Mouse (Mus musculus): ENCODE data around the gene Fam89a.

The Fam89a gene

DNA sequence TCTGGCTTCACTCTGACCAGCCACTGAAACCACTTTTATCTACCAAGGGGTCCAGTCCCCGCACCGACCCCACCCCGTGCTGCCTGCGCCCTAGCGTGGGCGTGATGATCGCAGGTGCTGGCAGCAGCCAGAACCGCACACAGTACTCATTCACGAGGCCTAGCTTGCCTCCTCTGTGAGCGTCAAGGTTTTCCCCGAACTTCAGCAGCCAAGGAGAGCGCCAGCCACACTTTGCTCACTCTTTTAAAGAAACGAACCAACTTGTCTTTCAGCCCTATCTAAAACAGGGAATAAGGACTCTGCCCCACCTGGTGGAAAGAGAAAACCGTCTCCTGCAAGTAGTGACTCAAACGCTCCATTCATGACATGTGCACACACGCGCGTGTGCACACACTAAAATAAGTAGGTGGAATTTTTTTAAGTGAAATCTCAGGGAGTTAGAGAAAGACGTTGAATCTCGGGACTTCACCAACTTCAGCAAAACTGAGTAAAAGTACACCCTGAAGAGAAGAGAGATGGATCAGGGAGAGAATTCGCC lies 762 bp upstream of the Fam89a start:
- no peak for DNase-seq

DNA sequence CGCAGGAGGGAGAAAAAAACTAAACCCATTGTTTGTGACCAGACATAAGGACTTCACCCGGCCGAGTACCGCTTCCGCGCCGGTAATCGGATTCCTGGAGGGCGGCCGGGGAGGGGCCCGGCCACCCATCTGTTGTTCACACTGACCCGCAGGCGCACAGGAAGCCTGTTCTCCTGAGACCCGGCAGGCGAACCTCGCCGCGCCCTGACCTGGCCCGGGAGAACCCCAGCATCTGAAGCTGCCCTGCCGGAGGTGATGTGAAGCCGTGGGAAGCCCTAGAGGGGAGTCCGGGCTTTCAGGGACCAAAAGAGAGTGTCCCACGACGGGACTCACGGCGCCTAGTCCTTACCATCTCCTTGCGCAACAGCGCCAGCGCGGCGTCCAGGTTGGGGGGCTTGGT lies 441 bp downstream of the Fam89a start:
- DNase-seq = no peak

DNA sequence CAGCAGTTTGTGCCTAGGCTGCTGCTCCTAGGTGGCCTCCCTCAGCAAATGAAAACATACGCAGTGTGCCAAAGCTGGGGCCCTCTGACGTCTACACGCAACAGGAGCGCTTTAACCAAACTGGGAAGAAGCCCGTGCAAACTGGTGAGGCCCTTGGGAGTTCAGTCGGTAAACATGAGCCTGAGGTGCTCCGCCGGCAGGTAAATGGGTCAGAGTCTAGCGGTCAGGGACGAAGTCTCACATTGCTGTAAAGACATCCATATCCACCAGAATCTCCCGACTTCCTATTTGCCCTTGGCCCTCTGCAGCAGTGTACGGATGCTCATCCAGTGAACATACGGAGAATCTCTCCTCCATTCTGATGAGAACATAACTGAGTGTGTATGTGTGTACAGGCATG lies 5.0 kb downstream of the Fam89a start:
- DNase-seq = no peak

DNA sequence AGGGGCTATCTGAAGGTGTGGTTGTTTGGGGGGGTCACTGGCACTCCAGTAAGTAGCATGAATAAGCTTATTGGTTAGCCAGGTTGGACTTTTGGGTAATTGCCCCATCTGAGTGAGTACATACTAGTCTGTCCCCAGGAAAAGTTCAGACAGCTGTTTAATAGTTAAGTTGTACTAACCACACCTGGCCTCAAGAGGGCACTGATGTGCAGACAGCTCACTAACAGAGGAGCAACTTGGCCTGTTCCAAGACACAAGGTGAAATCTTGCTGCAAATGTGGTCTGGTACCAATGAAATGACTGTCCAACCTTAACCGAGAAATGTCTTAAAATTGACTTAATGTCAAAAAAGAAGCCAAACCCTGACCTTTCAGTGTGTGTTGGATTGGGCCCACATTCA lies 12.4 kb downstream of the Fam89a start:
- DNase-seq = no peak

- no peak for DNase-seq
Observed at GRCm38 (mm10) chr8:124735371-124735911, 16.2 kb downstream of the Fam89a start.

- no peak for DNase-seq
Observed at GRCm38 (mm10) chr8:124732828-124733227, 18.8 kb downstream of the Fam89a start.

DNA sequence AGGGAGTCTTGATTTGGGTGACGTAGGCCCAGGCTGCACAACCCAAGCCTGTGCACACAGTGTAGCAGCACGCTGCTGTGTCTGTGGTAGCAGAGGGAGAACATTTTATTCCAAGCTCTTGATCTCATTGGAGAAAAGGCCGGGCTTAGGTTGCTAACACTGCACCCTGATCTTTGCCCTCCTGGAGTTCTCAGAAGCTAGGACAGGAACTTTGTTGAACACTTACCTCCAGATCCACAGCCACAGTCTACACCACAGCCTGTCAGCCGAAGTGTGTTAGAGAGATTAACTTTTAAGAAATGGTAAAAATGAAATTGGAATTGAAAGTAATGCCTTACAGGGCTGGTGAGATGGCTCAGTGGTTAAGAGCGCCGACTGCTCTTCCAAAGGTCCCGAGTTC lies 27.3 kb downstream of the Fam89a start:
- no peak for DNase-seq

- DNase-seq = peak; percentile 97
Observed at GRCm38 (mm10) chr8:124721862-124722515, 29.6 kb downstream of the Fam89a start, which contains the start of the genes Ttc13 and Arv1. Gene Ttc13 (minus strand): TSS chr8:124721983. Gene Arv1 (plus strand): TSS chr8:124722139.

DNA sequence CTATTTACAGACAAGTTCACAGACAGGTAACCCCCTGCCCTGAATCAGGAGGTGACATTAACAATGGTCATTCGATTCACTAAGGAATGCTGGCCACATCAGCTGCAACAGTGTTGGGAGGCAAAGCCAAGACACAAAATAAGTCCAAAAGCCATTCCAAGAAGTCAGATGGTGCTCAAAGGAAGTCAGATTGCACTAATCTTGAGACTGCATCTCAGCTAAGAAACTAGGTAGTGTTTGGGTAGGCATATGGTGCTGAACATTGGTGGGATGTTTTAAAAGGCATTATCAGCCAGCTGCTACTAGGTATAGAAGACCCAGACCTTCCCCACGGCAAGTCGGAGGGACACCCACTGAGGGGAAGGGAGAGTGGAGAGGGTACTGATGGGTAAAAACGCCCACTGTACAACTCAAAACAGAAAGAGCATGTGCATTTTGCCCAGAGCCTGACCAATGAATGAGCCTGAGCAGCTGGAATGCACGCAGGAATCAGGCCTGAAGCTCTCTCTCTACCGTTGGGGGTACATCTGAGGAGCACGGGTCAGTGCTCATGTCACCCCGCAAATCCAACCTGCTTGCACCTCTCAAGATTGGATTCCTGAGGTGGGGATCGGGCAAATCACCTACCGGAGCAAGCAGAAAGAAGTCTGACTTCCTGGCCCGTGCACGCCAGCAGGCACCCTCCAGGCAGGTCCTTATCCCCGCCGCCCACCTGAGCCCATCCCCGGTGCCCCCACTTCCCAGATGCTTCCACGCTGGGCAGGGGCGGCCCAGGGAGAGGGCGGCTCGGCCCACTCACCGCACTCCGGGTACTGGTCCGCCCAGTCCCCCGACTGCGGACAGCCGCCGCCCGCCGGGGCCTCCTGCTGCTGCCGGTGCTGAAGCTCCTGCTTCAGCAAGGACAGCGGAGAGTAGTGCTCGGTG lies 30.4 kb downstream of the Fam89a start:
- DNase-seq = no peak

GRCm38 (mm10) chr8:124720133-124720532 lies 31.5 kb downstream of the Fam89a start:
- DNase-seq = no peak

DNA sequence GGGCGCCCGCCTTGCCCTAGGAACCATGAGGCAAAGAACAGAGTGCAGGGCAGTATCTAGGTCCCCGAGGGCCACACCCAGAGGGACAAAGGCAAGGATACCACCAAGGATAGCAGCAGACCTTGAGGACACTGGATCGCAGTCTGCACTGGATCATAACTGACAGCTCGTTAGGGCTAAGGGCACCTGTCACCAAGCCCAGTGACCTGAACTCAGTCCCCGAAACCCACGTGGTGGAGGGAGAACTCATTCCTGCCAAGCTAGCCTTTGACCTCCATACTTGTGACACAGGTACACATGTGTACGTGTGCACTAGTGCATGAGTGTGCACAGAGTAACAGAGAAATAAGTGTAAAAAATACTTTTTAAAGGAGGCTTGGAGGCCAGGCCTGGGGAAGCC lies 35.9 kb downstream of the Fam89a start:
- no peak for DNase-seq

GRCm38 (mm10) chr8:124713207-124713606 lies 38.4 kb downstream of the Fam89a start:
- DNase-seq = no peak

DNA sequence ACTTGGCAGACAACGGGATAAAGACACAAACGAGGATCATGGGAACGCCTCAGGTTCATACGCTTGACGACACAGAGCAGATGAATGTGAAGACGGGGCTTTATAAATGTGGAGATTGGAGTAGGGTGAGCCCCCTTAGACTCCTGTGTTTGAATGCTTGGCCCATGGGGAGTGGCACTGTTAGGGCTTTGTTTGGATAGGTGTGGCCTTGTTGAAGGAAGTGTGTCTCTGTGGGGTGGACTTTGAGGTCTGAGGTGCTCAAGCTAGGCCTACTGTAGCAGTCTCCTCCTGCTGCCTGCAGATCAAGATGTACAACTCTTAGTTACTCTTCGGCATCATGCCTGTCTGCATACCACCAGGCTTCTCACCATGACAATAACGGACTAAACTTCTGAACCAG lies 45.8 kb downstream of the Fam89a start:
- DNase-seq = no peak

DNA sequence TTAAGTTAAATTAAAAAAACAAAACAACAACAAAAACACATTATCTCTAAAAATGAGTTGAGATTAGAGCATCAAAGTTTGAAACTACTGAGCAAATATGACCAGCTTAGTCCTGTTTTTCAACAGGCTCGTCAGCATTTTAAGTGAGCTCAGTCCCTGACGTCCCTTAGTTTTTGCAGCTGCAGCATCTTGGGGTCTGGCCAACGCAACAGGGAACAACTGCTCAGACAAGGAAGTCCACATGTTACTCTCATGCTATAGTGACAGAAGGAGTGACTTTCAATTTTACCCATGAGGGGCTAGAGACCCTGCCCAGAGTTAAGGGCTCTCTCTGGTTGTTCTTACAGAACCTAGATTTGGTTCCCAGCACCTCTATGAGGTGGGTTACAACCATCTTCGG lies 47.3 kb downstream of the Fam89a start:
- DNase-seq = no peak

DNA sequence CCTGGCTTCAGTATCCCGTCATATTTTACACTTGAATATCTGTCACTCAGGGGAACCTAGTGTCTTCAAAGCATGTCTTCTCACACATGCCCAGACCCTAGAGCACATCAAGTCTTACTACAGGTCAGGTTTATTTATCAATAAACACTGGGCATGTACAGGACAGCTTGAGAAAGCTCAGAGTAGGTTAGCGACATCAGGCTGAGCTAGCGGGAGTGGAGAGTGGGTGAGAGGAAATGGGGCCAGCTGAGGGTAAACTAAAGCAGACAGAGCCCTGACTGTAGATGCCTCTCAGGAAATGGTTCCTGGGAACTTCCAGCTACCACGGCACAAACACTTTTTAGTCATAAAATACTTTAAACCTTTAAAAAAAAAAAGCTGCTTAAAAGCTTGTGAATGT lies 48.1 kb downstream of the Fam89a start:
- DNase-seq = no peak

- DNase-seq = peak; percentile 57
Observed at GRCm38 (mm10) chr8:124702183-124702582, 49.4 kb downstream of the Fam89a start.

DNA sequence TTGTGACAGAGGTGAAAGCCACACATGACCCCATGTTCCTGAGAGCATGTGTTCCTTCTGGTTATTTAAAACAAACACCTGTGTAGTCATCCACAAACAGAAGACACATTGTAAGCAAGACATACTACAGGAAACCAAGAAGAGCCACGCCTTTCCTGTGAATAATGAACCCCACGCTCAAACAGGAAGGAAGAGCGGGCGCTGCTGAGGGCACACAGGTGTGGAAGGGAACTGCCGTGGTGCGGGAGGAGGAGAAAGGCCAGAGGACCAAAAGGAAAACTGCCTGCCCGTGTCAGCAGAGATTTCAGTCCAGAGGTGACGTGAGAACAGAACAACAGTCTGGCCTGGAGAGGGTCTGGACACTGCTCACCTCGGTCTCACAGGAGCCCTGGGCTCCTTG lies 50.6 kb downstream of the Fam89a start:
- no peak for DNase-seq

DNA sequence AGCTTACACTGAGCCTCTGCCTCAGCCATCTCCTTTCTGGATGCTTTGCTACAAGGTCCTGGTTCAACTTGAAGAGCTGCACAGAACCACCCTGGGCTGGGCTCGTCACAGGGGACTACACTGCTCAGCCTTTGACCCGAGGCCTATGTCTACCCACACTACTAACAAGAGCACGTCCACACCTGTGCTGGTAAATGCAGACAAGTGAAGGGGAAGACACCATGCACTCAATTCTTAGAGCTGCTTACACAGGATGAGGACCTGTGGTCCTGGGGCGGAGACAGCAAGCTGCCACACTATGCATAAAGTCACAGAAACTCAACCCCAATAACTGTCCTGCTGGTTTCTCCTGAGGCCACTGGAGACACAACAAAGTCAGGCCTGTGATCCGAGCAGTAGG lies 51.4 kb downstream of the Fam89a start:
- DNase-seq = no peak

DNA sequence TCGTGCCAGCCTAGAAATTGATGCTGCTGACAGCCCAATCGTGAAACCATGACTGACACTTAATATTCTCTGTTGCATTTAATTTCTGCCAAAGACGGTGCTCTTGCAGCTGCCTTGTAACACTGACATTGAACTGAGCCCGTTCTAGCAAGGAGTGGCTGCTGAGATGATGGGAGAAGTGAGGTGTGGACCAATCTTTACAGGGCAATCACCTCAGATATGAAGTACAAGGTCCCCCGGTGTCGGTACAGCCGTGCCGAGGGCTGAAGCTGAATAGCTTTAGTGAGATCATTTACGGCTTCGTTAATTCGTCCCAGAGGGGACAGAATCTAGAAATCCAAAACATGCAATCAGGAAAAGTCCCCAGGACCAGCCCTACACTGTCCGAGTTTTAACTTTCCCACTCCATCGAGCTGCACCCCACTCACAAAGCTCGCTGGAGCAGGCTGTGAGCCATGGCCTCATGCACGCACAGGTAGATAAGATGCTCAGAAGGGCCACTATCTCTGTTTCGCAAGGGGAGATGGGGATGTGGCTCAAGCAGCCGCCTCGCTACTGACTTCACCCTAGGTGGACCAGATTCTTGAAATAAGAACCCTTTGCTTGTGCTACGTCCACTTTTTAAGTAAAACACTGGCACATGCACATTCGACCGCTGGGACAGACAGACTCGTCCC lies 56.1 kb downstream of the Fam89a start:
- DNase-seq = no peak

DNA sequence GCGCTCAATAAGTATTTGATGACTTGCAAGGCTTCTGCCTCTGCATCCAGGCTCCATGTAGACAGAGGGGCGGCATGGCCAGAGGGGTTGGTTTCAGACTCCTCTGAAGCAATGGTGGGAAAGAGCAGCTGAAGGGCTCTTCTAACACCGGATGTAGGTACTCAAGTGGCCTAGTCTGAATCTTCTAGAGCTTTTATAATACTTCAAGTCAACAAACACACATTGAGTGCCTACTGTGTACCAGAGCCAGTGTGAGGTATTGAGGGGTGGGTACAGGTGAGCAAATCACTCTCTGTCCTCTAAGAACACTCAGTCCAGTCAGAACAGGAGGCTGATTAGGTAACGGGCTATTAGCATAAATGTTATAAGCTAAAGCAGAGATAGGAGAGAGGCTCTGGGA lies 59.9 kb downstream of the Fam89a start:
- no peak for DNase-seq
